In genomic region chr17:70720766-70721165, GRCm38 (mm10) we compare ENCODE assay signal across 9 mouse cellular contexts.
DNase-seq lines count a peak whose midpoint lies in the region; ATAC-seq and TF ChIP-seq lines count a peak whose summit lies in the region.
"Had no signal": no experiment of that assay in that cellular context is flagged by ENCODE, and none has a peak within 500 bp of the region (broad histone marks: within the 10 kb centered on the region; RNA-seq: fewer than 3 reads in every experiment).

No protein-coding gene starts in this region.

- no peaks in the 10 kb centered on the region for H3K4me1 ChIP-seq in hindbrain, embryonic 11.5 days (replicated peaks; ENCODE audit: control insufficient read depth, insufficient read depth, low read length)
- no peaks in the 10 kb centered on the region for H3K4me1 ChIP-seq in hindbrain, embryonic 13.5 days (replicated peaks)
- peaks cover 42% of the 10 kb centered on the region for H3K4me1 ChIP-seq in E14TG2a.4 (replicated peaks; ENCODE audit: low read depth, low read length)
- H3K4me1 ChIP-seq in embryonic facial prominence, embryonic 14.5 days (ENCODE audit: control insufficient read depth, insufficient read depth, low read length), result no peaks in the 10 kb centered on the region
- H3K4me1 ChIP-seq in cerebellum, adult 2 months (ENCODE audit: control insufficient read depth, insufficient read depth, low read length), result no peaks in the 10 kb centered on the region
- H3K4me1 ChIP-seq: hindbrain, embryonic 15.5 days had no signal

- no peaks in the 10 kb centered on the region for H3K36me3 ChIP-seq in hindbrain, embryonic 11.5 days (ENCODE audit: control insufficient read depth, insufficient read depth, low read length)
- no peaks in the 10 kb centered on the region for H3K36me3 ChIP-seq in hindbrain, embryonic 13.5 days
- H3K36me3 ChIP-seq in E14TG2a.4 (ENCODE audit: insufficient read depth, low read length), result no peaks in the 10 kb centered on the region
- no peaks in the 10 kb centered on the region for H3K36me3 ChIP-seq in embryonic facial prominence, embryonic 14.5 days (ENCODE audit: control insufficient read depth, insufficient read depth, low read length)
- H3K36me3 ChIP-seq: hindbrain, embryonic 15.5 days had no signal

- H3K4me2 ChIP-seq in hindbrain, embryonic 11.5 days (replicated peaks; ENCODE audit: low read depth, low read length), result no peak overlapping the region
- H3K4me2 ChIP-seq in hindbrain, embryonic 13.5 days, result no peak overlapping the region
- H3K4me2 ChIP-seq in embryonic facial prominence, embryonic 14.5 days (ENCODE audit: low read depth, low read length), result no peak overlapping the region
- H3K4me2 ChIP-seq: hindbrain, embryonic 15.5 days had no signal

- TF ChIP-seq POLR2A in cerebellum, adult 2 months (IDR thresholded peaks at IDR 0.05; ENCODE audit: borderline replicate concordance, insufficient read depth, low read length), result no peak

- TF ChIP-seq CTCF in E14TG2a.4 (conservative IDR thresholded peaks at IDR 0.05; ENCODE audit: low read length), result peak; percentile 25
- TF ChIP-seq CTCF in cerebellum, adult 2 months (IDR thresholded peaks at IDR 0.05; ENCODE audit: borderline replicate concordance, insufficient read depth, low read depth, low read length), result no peak

- 25% methylated on average over 8 of the region's 8 CpGs for WGBS in hindbrain, embryonic 11.5 days
- 27% methylated on average over 8 of the region's 8 CpGs for WGBS in hindbrain, embryonic 13.5 days
- 7% methylated on average over 8 of the region's 8 CpGs for WGBS in embryonic facial prominence, embryonic 14.5 days
- WGBS in cerebellum, adult 2 months, result 46% methylated on average over 8 of the region's 8 CpGs

- 0 out of 2 replicates have a peak, but pooled peaks have one; percentile 51 for ATAC-seq in hindbrain, embryonic 11.5 days (ENCODE audit: low FRiP score)
- no peak for ATAC-seq in hindbrain, embryonic 13.5 days (ENCODE audit: low FRiP score)
- peak; percentile 67 for ATAC-seq in embryonic facial prominence, embryonic 14.5 days (ENCODE audit: low read depth)

- no peak overlapping the region for H3K4me3 ChIP-seq in hindbrain, embryonic 11.5 days (ENCODE audit: low read depth, low read length)
- no peak overlapping the region for H3K4me3 ChIP-seq in hindbrain, embryonic 13.5 days
- no peak overlapping the region for H3K4me3 ChIP-seq in E14TG2a.4 (replicated peaks; ENCODE audit: low read length)
- no peak overlapping the region for H3K4me3 ChIP-seq in embryonic facial prominence, embryonic 14.5 days (ENCODE audit: low read depth, low read length)
- no peak overlapping the region for H3K4me3 ChIP-seq in cerebellum, adult 2 months (replicated peaks; ENCODE audit: insufficient read depth, low read depth, low read length)
- H3K4me3 ChIP-seq: hindbrain, embryonic 15.5 days had no signal

- no peaks in the 10 kb centered on the region for H3K9me3 ChIP-seq in hindbrain, embryonic 11.5 days (ENCODE audit: control insufficient read depth, low read length)
- H3K9me3 ChIP-seq in hindbrain, embryonic 13.5 days, result no peaks in the 10 kb centered on the region
- no peaks in the 10 kb centered on the region for H3K9me3 ChIP-seq in E14TG2a.4 (ENCODE audit: low read length)
- no peaks in the 10 kb centered on the region for H3K9me3 ChIP-seq in embryonic facial prominence, embryonic 14.5 days (ENCODE audit: control insufficient read depth, low read length)
- H3K9me3 ChIP-seq: hindbrain, embryonic 15.5 days had no signal

- DNase-seq in hindbrain, embryonic 11.5 days (ENCODE audit: low spot score), result peak; percentile 30
- DNase-seq in embryonic facial prominence, embryonic 14.5 days (ENCODE audit: low spot score), result peak; percentile 70
- DNase-seq in lung, postnatal 10 days, result peak; percentile 22
- no peak for DNase-seq in cerebellum, adult 2 months
- no peak for DNase-seq in layer of hippocampus, postnatal 25 days (ENCODE audit: extremely low spot score in 1 of 2, low spot score in 1 of 2)
- DNase-seq in urinary bladder, adult 2 months (ENCODE audit: low spot score), result no peak

- H3K27ac ChIP-seq in hindbrain, embryonic 11.5 days (ENCODE audit: low read depth, low read length), result no peak overlapping the region
- no peak overlapping the region for H3K27ac ChIP-seq in hindbrain, embryonic 13.5 days
- no peak overlapping the region for H3K27ac ChIP-seq in embryonic facial prominence, embryonic 14.5 days (replicated peaks; ENCODE audit: low read depth, low read length)
- no peak overlapping the region for H3K27ac ChIP-seq in cerebellum, adult 2 months (ENCODE audit: insufficient read depth, low read length)
- H3K27ac ChIP-seq: hindbrain, embryonic 15.5 days had no signal

- H3K9ac ChIP-seq in hindbrain, embryonic 11.5 days (ENCODE audit: low read depth, low read length), result no peak overlapping the region
- no peak overlapping the region for H3K9ac ChIP-seq in hindbrain, embryonic 13.5 days
- H3K9ac ChIP-seq in embryonic facial prominence, embryonic 14.5 days (ENCODE audit: low read depth, low read length), result no peak overlapping the region
- H3K9ac ChIP-seq: hindbrain, embryonic 15.5 days had no signal

- H3K27me3 ChIP-seq in hindbrain, embryonic 11.5 days (ENCODE audit: control insufficient read depth, insufficient read depth, low read length), result no peaks in the 10 kb centered on the region
- no peaks in the 10 kb centered on the region for H3K27me3 ChIP-seq in hindbrain, embryonic 13.5 days
- no peaks in the 10 kb centered on the region for H3K27me3 ChIP-seq in E14TG2a.4 (ENCODE audit: insufficient read depth, low read length)
- no peaks in the 10 kb centered on the region for H3K27me3 ChIP-seq in embryonic facial prominence, embryonic 14.5 days (replicated peaks; ENCODE audit: control insufficient read depth, insufficient read depth, low read length)
- no peaks in the 10 kb centered on the region for H3K27me3 ChIP-seq in cerebellum, adult 2 months (ENCODE audit: control insufficient read depth, insufficient read depth, low read length)
- H3K27me3 ChIP-seq: hindbrain, embryonic 15.5 days had no signal

Comparison
In these comparisons a context has a peak if more than half of its experiments do, and no peak if none do; other contexts are left out.
1. DNase-seq: peak in hindbrain, embryonic 11.5 days (single experiment), embryonic facial prominence, embryonic 14.5 days (single experiment) and lung, postnatal 10 days (single experiment); none in cerebellum, adult 2 months (0 of 2), layer of hippocampus, postnatal 25 days (0 of 2) and urinary bladder, adult 2 months (single experiment).